Mouse (Mus musculus): ENCODE data around the gene Zan.

- TF ChIP-seq GATA1 (IDR thresholded peaks at IDR 0.05; ENCODE audit: borderline replicate concordance, low read length) = no peak
- no peak for TF ChIP-seq FLI1 (IDR thresholded peaks at IDR 0.05; ENCODE audit: low read length)
Measured at GRCm38 (mm10) chr5:137369665-137370064, 107.2 kb downstream of the Zan start.

Measured in megakaryocyte, embryonic 14.5 days (primary cell).